Mouse (Mus musculus) neural tube, embryonic 11.5 days (tissue): ENCODE measurements at regions not wholly inside any gene's neighbourhood (a gene's known extent, or its start where the extent isn't known, plus 50 kb on each side); places are given as distances from the start of the nearest gene placed in this dataset.

ENCODE experiments used
- ATAC-seq: fragments of 200-750 bp; cut with Nextera tagmentation; 2 replicates; pipeline ENCODE4 v1.8.0; 2017; ENCODE audit warnings: moderate number of reproducible peaks, mild to moderate bottlenecking, moderate TSS enrichment, moderate library complexity; ENCODE audit not compliant: insufficient read depth, low FRiP score, low TSS enrichment
- DNase-seq: peaks from one replicate; pipeline ENCODE4 v3.0.0-alpha.2; 2015; ENCODE audit warnings: low spot score
- H3K27ac ChIP-seq: fragments of 300-500 bp; sonication (generic); 2 replicates; pipeline ENCODE4 v1.5.1; 2014; ENCODE audit warnings: low read depth, mild to moderate bottlenecking, low read length
- H3K27me3 ChIP-seq: fragments of 300-500 bp; sonication (generic); 2 replicates; pipeline ENCODE4 v1.6.1; 2014; ENCODE audit warnings: mild to moderate bottlenecking, low read length, mixed read lengths; ENCODE audit not compliant: control insufficient read depth, insufficient read depth
- H3K36me3 ChIP-seq: fragments of 300-500 bp; sonication (generic); 2 replicates; pipeline ENCODE4 v1.6.1; 2014; ENCODE audit warnings: mild to moderate bottlenecking, low read length, moderate library complexity, mixed read lengths; ENCODE audit not compliant: control insufficient read depth, insufficient read depth
- H3K4me1 ChIP-seq: fragments of 300-500 bp; sonication (generic); 2 replicates; pipeline ENCODE4 v1.6.1; 2014; ENCODE audit warnings: low read length, mixed read lengths; ENCODE audit not compliant: control insufficient read depth, insufficient read depth
- H3K4me2 ChIP-seq: fragments of 300-500 bp; sonication (generic); 2 replicates; pipeline ENCODE4 v1.6.1; 2014; ENCODE audit warnings: low read depth, mild to moderate bottlenecking, moderate library complexity
- H3K4me3 ChIP-seq: fragments of 300-500 bp; sonication (generic); 2 replicates; pipeline ENCODE4 v1.5.1; 2014; ENCODE audit warnings: low read depth, low read length
- H3K9ac ChIP-seq: fragments of 300-500 bp; sonication (generic); 2 replicates; pipeline ENCODE4 v1.6.1; 2014; ENCODE audit warnings: mild to moderate bottlenecking, low read length
- H3K9me3 ChIP-seq: fragments of 300-500 bp; sonication (generic); 2 replicates; pipeline ENCODE4 v1.6.1; 2016; ENCODE audit warnings: low read length; ENCODE audit not compliant: control insufficient read depth
- WGBS: fragments of 180-500 bp; shearing (Covaris S2); extraction: QIAGEN DNeasy Blood & Tissue Kit; methylation state at CpG from one replicate; pipeline ENCODE4 v1.1.7; 2014; 5-methylcytosine and 5-hydroxymethylcytosine counted together

DNA sequence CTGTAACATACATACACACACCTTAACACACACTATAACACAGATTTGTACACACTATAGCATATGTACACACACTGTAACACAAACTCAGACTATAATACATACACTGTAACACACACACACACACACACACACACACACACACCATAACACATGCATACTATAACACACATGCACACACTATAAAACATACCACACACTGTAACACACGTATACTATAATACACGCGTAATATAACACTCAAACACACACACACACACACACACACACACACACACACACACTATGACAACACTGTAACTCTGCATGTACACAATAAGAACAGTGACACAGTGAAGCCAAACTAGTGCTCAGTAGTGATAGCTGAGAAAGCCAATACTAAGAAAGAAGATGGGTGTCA is 147.7 kb upstream of the Igfbp3 start:
- DNase-seq = no peak
- Histone ChIP-seq H3K36me3 (no peaks in the 10 kb centered on the region), H3K4me2 (no peak overlapping the region), H3K9me3 (no peaks in the 10 kb centered on the region), H3K27ac (no peak overlapping the region), H3K4me3 (no peak overlapping the region), H3K4me1 (no peaks in the 10 kb centered on the region), H3K9ac (no peak overlapping the region), H3K27me3 (no peaks in the 10 kb centered on the region)
- ATAC-seq = no peak
- WGBS = 94% methylated on average over 3 of the region's 3 CpGs

DNA sequence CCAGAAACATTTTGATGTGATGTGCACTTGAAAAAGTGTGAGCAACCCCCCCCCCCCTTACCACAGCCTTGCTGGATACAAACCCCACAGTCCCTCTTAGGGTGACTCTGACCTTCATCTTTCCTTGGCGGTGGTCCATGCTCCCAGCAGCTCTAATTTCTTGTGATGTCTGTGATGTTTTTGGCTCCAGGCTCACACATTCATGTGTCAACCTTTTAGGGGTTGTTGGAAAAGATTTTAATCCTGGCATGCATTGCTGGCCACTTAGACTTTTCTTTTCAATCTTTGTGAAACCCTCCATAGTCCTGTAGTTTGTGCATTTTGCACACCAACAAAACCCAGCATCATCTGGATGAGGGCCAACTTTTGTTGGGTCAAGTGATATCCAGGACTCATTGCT is 134.9 kb upstream of the Igfbp3 start:
- Histone ChIP-seq H3K27ac (no peak overlapping the region), H3K4me2 (no peak overlapping the region), H3K9me3 (no peaks in the 10 kb centered on the region), H3K4me3 (no peak overlapping the region), H3K9ac (no peak overlapping the region), H3K27me3 (no peaks in the 10 kb centered on the region), H3K4me1 (no peaks in the 10 kb centered on the region), H3K36me3 (no peaks in the 10 kb centered on the region)
- ATAC-seq (no peak), DNase-seq (no peak)
- WGBS = 95% methylated on average over 1 of the region's 1 CpGs

DNA sequence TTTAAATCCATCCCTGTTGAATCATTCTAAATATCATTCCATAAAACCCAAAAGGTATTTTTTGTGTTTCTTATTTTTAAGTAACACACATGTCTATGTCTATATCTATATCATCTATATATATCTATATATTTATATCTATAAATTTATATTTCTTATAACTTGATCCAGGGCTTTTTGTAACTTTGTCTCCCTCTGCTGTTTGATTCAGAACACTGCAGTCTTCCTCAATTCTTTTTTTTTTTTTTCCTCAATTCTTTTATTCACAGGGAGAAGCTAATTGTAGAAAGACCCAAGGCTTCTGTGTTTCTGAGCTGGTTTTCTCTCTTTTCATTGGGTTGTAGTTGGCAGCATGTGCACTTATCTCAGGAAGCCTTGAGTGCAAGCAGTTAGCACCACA is 124.1 kb upstream of the Igfbp3 start:
- Histone ChIP-seq H3K4me2 (no peak overlapping the region), H3K9me3 (peaks cover 5% of the 10 kb centered on the region), H3K27ac (no peak overlapping the region), H3K27me3 (no peaks in the 10 kb centered on the region), H3K36me3 (no peaks in the 10 kb centered on the region), H3K4me1 (no peaks in the 10 kb centered on the region), H3K4me3 (no peak overlapping the region), H3K9ac (no peak overlapping the region)
- DNase-seq = no peak
- ATAC-seq = no peak

DNA sequence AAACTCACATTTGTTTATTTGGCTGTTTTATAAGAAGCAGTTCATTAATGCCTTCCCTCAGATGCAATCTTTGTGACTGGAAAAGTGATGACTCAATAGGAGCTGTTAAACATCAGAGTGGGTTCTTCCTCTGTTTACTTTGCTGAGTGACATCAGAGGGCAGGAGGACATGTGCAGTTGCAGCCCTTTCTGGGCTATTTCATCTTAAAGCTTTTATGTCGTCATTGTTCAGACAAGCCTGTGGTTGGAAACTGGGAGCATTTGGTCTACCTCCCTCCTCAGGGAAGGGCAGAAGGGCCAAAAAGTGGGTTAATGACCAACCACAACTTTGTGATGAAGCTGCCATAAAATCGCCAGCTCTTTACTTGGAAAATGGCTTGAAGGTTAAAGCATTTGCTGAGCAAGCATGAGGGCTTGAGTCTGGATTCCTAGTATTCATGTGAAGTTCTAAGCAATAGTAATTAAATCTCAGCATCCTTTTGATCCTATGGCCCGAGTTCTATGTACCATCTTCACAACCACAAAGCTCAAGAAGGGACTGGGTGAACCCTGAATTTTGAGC is 103.8 kb upstream of the Igfbp3 start:
- no peaks in the 10 kb centered on the region for H3K4me1 ChIP-seq
- no peak overlapping the region for H3K4me2 ChIP-seq
- DNase-seq = no peak
- H3K9ac ChIP-seq = no peak overlapping the region
- 47% methylated on average over 3 of the region's 3 CpGs for WGBS
- H3K4me3 ChIP-seq = no peak overlapping the region
- ATAC-seq = no peak
- H3K27me3 ChIP-seq = no peaks in the 10 kb centered on the region
- no peaks in the 10 kb centered on the region for H3K36me3 ChIP-seq
- H3K9me3 ChIP-seq = no peaks in the 10 kb centered on the region
- no peak overlapping the region for H3K27ac ChIP-seq

DNA sequence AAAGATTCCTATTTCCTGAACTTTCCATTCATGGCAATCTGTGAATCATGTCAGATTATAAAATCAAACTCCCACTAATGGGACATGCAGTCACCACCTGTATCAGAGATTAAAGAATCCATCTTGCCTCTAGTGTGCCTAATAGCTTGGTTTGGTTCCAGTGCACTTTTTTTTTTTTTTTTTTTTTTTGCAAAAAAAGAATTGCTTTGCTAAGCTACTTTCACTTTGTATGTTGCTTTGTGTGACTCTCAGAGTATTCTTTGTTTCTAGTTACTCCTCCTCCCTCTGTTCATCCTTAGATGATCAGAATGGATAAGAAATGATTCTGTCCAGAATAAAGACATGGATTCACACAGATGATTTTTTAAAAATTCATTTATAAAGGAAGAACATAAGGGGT is 82.5 kb upstream of the Igfbp3 start:
- H3K27me3 ChIP-seq = no peaks in the 10 kb centered on the region
- no peak overlapping the region for H3K27ac ChIP-seq
- no peak for ATAC-seq
- no peak overlapping the region for H3K4me2 ChIP-seq
- no peaks in the 10 kb centered on the region for H3K4me1 ChIP-seq
- DNase-seq = no peak
- H3K4me3 ChIP-seq = no peak overlapping the region
- H3K36me3 ChIP-seq = no peaks in the 10 kb centered on the region
- no peak overlapping the region for H3K9ac ChIP-seq
- H3K9me3 ChIP-seq = no peaks in the 10 kb centered on the region

DNA sequence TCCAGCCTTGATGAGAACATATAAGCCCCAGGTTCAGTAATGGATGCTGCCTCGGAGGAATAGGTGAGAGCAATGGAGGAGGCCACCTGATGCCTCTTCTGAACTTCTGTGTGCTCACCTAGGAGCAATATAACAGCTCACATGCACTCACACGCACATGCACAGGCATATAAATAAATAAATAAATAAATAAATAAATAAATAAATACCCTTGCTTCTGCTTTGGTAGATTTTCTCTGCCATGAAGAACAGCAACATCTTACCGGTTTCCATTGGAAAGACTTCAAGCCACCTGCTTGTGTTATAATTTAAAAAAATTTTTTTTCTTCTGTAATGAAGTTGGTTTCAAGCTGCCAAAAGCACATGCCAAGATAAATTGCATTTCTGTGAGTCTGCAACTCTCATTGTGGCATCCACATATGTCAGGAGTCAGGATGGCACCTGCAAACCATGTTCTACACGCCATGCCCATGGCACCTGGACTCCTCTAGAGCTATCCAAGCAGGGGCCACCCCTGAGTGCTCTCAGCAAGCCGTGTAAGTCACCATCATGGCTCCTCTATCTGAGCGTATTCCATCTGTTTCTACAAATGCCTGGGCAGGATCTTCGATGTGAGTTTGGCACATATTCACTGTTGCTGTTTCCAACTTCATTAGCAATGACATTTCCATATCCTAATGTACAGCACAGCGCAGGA is 75.7 kb upstream of the Igfbp3 start:
- H3K4me2 ChIP-seq = no peak overlapping the region
- H3K9ac ChIP-seq = no peak overlapping the region
- no peaks in the 10 kb centered on the region for H3K27me3 ChIP-seq
- H3K27ac ChIP-seq = no peak overlapping the region
- ATAC-seq (no peak), DNase-seq (no peak)
- no peak overlapping the region for H3K4me3 ChIP-seq
- H3K9me3 ChIP-seq = no peaks in the 10 kb centered on the region
- no peaks in the 10 kb centered on the region for H3K4me1 ChIP-seq
- 87% methylated on average over 8 of the region's 8 CpGs for WGBS
- no peaks in the 10 kb centered on the region for H3K36me3 ChIP-seq

DNA sequence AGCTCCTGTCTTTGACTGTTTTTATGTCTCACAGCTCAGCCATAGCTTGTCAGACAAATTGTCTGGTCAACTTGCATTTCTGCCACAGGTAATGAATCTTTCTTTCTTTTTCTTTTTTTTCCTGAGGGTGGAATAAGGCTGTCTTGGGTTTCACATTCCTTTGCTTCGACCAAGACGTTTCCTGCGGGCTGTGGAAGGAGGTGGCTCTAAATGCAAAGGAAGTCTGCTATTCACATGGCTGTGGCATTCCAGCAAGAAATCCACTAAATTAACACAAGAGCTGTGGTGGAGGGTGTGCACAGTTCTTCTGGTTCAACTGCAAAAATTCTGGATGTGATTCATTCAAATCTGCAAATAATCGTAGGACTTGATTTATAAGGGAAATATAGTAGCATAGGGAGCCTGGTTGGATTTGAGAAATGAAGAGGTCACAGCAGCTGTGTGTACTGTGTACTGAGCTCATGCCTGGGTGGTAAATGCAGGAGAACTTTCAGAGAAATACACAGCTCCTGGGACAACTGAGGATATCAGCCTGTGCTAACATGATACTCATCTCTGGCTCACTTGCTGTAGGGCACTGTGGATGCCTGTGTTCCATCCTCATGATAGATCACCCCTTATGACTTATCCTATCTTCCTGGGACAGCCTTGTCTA is 71.2 kb upstream of the Igfbp3 start:
- Histone ChIP-seq H3K36me3 (no peaks in the 10 kb centered on the region), H3K4me1 (no peaks in the 10 kb centered on the region), H3K27me3 (no peaks in the 10 kb centered on the region), H3K9me3 (no peaks in the 10 kb centered on the region), H3K4me2 (no peak overlapping the region), H3K4me3 (no peak overlapping the region), H3K9ac (no peak overlapping the region), H3K27ac (no peak overlapping the region)
- no peak for DNase-seq
- ATAC-seq = no peak
- WGBS = 46% methylated on average over 4 of the region's 4 CpGs

DNA sequence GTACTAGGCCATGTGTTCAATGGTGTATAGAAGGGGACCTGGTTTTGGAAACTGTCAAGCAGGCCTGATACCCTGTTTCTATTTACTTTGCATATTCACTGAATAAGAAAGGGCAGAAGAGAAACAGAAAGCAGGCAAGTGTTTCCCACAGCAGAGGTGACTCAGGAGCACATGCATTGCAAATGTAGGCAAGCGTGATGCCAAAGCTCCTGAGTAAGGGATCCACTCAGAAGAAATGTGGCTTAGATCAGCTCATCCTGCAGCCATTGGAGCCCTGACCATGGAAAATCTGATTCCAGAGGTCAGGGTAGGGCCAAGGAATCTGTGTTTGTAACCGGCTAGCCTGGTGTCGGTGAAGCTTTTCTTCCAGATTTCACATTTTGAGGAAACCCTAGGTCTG is 69.3 kb upstream of the Igfbp3 start:
- 90% methylated on average over 3 of the region's 3 CpGs for WGBS
- ATAC-seq = no peak

DNA sequence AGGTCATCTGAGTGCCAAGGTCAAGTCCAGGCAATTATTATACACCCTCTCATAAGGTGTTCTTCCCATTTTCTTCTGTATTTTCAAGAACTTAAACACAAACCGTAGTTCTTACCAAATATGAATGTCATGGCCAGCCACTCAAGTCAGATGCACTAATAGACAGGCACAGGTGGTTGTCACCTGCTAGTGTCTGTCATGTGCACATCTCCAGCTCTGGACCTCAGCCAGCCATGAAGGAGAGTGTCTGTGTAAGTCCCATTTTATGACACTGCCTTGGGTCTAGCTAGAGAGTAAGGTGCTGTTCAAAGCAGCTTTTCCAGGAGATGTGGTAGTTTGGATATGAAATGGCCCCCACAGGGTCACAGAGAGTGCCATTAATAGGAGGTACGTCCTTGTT is 68.5 kb upstream of the Igfbp3 start:
- Histone ChIP-seq H3K4me1 (no peaks in the 10 kb centered on the region), H3K27me3 (no peaks in the 10 kb centered on the region), H3K4me2 (no peak overlapping the region), H3K36me3 (no peaks in the 10 kb centered on the region), H3K27ac (no peak overlapping the region), H3K9ac (no peak overlapping the region), H3K9me3 (no peaks in the 10 kb centered on the region), H3K4me3 (no peak overlapping the region)
- ATAC-seq = no peak
- no peak for DNase-seq
- 89% methylated on average over 2 of the region's 2 CpGs for WGBS

More for the DNA sequence above, 69.3 kb upstream of the Igfbp3 start:
- no peak overlapping the region for H3K27ac ChIP-seq
- no peak overlapping the region for H3K4me3 ChIP-seq
- H3K36me3 ChIP-seq = no peaks in the 10 kb centered on the region
- no peaks in the 10 kb centered on the region for H3K9me3 ChIP-seq
- H3K9ac ChIP-seq = no peak overlapping the region
- no peak overlapping the region for H3K4me2 ChIP-seq
- no peaks in the 10 kb centered on the region for H3K4me1 ChIP-seq
- no peaks in the 10 kb centered on the region for H3K27me3 ChIP-seq
- no peak for DNase-seq
